Mouse (Mus musculus): ENCODE data around the gene Fam20b. TPM values are rescaled to one million over a fixed set of nuclear protein-coding genes. Genes with fewer than 3 reads are reported as not detected.
A peak's percentile ranks its signal among the peaks of the same experiment; 100 is the strongest.
"Not testable (repeated sequence)": the region's sequence is repeated elsewhere in the genome, so short reads cannot be mapped to it uniquely, and the experiment has no call there.

The Fam20b gene
- polyA plus RNA-seq, 1 experiment from 2014 or later: 17.5 TPM

DNA sequence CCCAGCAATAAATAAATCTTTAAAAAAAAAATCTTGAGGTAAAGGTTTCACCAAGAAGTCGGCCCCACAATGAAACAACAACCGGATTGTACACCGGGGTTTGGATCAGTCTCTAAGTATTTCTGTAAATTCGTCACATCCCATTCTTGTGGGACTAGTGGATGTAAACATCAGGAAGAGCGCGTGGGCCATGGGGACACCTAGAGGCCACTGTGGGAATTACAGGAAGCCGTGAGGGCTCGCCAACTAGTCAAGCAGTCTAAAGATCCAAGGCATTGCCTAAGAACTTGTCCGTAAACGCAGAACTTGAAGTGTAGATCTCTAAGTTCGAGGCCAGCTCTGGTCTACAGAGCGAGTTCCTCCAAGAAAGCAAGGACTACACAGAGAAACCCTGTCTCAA lies 42.7 kb downstream of the Fam20b start:
- Histone ChIP-seq H3K27ac (no peak overlapping the region), H3K27me3 (ENCODE audit: poor library complexity, severe bottlenecking) (peaks cover 26% of the 10 kb centered on the region), H3K9me3 (no peaks in the 10 kb centered on the region), H3K36me3 (replicated peaks) (peaks cover 17% of the 10 kb centered on the region), H3K4me3 (no peak overlapping the region), H3K4me1 (peaks cover 22% of the 10 kb centered on the region)
- DNase-seq (ENCODE audit: extremely low spot score, low spot score): peak; percentile 55
- 39% methylated on average over 12 of the region's 12 CpGs for WGBS

DNA sequence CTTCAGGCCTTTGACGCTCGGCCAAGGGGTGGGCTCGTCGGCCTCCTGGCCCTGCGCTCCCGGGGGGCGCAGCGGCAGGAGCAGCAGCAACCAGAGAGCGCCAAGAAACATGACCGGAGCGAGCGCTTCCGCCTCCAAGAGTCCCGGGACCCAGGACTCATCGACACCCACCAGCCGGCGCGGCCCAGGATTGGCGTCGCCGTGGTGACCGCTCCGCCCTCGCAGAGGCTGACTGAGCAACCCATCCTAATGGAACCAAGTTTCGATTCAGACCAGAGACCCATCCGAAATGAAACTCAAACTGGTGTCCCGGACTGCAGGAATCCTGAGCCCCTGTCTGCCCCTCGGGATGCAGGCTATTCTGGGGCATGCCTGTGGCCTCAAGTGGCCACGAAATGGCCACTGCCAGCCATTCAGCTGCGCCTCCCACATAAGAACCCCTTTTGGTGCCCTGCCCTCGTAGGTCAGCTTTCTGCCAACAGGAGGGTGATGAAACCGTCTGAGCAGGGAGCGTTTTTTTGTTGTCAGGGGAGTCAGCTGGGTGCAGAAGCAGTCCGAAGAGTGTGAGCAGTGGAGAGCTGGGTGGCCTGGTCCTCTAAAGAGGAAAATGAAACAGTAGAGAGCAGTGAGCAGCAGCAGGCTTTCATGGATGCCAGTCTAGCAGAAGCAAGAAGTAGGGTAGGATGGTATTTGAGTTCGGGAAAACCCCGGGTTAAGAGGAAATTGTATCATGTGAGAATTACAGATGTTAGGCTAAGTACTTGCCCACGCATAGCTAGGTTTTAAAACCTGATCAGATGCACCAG lies 44.5 kb downstream of the Fam20b start, which contains the start of gene Tor3a:
Gene Tor3a, minus strand, starts transcription at position 162 of the 806 bp plus-strand sequence.
- Histone ChIP-seq H3K4me3 (peak within 1 kb of the TSS; percentile 63), H3K27ac (peak within 1 kb of the TSS; percentile 79), H3K27me3 (ENCODE audit: poor library complexity, severe bottlenecking) (peaks cover 26% of the 10 kb centered on the region), H3K9me3 (no peaks in the 10 kb centered on the region), H3K4me1 (peaks cover 24% of the 10 kb centered on the region), H3K36me3 (replicated peaks) (no peaks in the 10 kb centered on the region)
- DNase-seq (ENCODE audit: extremely low spot score, low spot score): peak; percentile 66
- WGBS: 7% methylated on average over 37 of the region's 37 CpGs

DNA sequence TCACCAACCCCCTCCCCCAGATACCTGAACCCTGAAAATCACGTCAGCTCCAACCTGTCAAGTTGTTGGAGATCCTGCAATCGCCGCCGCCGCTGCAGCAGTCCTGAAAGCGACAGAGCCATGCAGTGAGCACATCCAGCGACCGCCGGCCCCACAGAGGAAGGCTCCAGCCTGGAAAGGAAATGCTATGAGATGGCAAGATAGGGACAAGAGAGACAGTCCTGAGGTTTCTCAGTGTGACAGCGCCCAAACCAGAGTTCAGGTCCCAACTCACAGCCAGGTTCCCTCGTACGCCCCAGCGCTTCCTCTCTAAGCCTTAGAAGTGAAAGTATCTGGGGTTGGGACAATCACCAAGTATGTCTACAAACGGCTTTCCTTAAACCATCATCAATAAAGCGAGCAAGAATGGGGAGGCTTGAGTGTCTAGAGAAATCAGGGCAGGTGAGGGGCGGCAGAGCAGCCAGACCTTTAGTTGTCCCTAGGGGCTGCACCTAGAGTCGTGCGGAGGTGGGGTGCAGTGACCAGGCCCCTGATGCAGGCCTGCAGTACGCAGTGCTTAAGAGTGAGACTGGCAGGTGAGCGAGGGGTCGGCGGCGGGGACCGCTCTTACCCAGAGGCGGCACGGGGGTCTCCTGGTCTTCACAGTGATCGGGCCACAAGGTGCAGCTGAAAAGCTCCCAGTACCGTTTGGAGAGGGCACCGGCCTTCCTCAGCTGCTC lies 45.3 kb downstream of the Fam20b start:
- H3K27ac ChIP-seq: peak overlapping the region; percentile 79
- H3K4me3 ChIP-seq: peak overlapping the region; percentile 63
- H3K27me3 ChIP-seq (ENCODE audit: poor library complexity, severe bottlenecking): peaks cover 26% of the 10 kb centered on the region
- peak; percentile 38 for DNase-seq (ENCODE audit: extremely low spot score, low spot score)
- H3K9me3 ChIP-seq: no peaks in the 10 kb centered on the region
- H3K4me1 ChIP-seq: peaks cover 31% of the 10 kb centered on the region
- WGBS: 1% methylated on average over 29 of the region's 29 CpGs
- no peaks in the 10 kb centered on the region for H3K36me3 ChIP-seq (replicated peaks)

DNA sequence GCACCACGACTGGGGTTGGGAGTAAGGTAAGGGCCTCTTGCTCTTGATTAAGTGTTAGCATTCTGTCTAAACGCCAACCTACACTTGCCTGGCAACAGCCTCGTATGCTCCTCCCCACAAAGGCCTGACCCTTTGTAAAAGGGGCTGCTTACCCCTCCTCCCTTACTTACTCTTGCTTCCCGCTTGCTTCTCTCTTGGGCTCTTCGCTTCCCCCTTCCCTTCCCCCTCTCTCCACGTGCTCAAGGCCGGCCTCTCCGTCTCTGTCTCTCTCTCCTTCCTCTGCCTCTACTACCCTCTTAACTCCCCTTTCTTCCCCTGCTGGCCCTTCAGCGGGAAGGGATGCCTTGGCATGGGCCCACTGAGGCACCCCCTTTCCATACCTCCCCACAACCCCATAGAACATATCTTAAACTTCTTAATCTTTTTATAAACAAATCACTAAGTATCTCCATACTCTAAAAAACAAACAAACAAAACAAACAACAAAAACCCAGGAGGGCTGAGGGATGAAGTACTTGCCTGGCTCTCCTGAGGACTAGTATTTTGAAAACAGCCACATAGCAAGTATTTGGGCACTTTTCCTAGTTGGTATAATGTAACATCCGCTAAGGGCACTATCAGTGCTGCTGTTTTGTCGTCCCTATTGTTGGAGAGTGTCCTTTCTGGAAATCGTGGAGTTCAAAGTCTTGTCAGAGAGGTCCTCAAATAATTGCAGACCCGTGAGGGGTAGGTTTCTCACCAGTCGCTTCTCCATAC lies 46.0 kb downstream of the Fam20b start:
- Histone ChIP-seq H3K9me3 (no peaks in the 10 kb centered on the region), H3K27me3 (ENCODE audit: poor library complexity, severe bottlenecking) (peaks cover 26% of the 10 kb centered on the region), H3K4me1 (peaks cover 35% of the 10 kb centered on the region), H3K4me3 (peak overlapping the region; percentile 63), H3K27ac (peak overlapping the region; percentile 79), H3K36me3 (replicated peaks) (no peaks in the 10 kb centered on the region; the same call in 1 of the 2 replicates)
- no peak for DNase-seq (ENCODE audit: extremely low spot score, low spot score)
- 6% methylated on average over 14 of the region's 14 CpGs for WGBS

DNA sequence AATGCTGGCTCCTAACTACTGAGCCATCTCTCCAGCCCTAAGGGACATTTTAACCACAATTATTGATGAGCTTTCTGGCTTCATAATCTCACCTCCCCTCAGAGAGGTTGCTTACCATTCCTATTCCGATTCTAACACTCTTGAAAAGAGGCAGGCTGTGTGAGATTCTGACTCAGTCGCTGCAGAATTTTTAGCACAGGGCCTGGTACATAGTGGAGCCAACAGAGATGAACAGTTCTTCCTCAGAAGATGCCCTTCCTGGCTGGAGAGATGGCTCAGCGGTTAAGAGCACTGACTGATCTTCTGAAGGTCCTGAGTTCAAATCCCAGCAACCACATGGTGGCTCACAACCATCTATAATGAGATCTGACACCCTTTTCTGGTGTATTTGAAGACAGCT lies 47.0 kb downstream of the Fam20b start:
- peaks cover 35% of the 10 kb centered on the region for H3K4me1 ChIP-seq
- H3K27ac ChIP-seq: no peak overlapping the region
- no peak for DNase-seq (ENCODE audit: extremely low spot score, low spot score)
- H3K9me3 ChIP-seq: no peaks in the 10 kb centered on the region
- H3K36me3 ChIP-seq (replicated peaks): no peaks in the 10 kb centered on the region; the same call in 1 of the 2 replicates
- peaks cover 26% of the 10 kb centered on the region for H3K27me3 ChIP-seq (ENCODE audit: poor library complexity, severe bottlenecking)
- WGBS: 91% methylated on average over 3 of the region's 3 CpGs
- no peak overlapping the region for H3K4me3 ChIP-seq

DNA sequence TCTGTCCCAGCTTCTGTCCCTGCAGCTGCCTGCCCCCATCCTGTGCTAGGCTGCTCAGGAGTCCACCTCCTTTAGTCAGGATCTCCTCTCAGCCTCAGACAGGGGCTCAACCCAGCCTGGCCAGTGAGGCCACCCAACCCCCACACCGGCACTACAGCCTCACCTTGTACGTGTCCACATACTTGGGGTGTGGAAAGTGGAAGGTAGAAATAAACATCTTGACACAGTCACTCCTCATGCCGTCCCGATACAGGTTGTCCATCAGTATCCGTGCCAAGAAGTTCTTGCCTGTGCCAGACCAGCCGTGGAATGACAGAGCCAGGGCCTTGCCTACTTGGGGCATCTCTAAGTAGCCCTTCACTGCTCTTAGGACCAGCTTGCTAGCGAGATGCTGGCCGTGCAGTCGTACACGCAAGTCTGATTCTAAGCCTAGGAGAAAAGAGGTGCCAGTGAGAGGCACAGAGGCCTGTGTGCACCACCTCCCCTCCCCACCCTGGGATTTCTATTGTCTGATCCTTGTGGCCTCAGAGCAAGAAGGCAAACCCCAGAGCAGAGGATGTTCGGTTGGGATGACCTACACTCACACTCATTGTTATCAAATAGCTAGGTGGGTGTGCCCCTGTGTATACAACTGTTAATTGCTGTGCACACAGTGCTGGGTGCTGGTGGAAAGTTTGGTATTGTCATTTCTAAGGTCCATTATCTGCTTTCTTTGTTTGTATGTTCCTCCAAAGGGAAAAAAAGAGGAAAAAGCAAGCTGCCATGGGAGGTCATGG lies 49.5 kb downstream of the Fam20b start:
- H3K4me1 ChIP-seq: peaks cover 39% of the 10 kb centered on the region
- no peak overlapping the region for H3K4me3 ChIP-seq
- H3K36me3 ChIP-seq (replicated peaks): no peaks in the 10 kb centered on the region; the same call in 1 of the 2 replicates
- no peak for DNase-seq (ENCODE audit: extremely low spot score, low spot score)
- 43% methylated on average over 11 of the region's 11 CpGs for WGBS
- peaks cover 18% of the 10 kb centered on the region for H3K27me3 ChIP-seq (ENCODE audit: poor library complexity, severe bottlenecking)
- no peak overlapping the region for H3K27ac ChIP-seq
- H3K9me3 ChIP-seq: no peaks in the 10 kb centered on the region

DNA sequence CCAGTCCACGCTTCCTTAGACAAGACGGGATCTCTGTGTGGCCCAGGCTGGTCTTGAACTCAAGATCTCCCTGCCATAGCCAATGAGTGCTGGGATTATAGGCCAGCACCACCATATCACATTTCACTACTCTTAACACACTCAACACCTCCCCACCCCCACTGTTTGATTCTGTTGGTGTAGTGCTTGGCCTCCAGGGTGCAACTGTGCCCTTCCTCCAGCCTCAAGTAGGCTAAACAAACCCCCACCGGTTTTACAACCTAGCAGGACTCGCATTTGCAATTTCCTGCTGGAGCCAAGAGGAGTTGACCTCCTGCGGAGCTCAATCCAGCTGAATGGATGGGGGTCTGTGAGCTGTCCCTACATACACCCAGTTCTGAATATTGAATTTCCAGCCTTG lies 50.3 kb downstream of the Fam20b start:
- Histone ChIP-seq H3K27ac (no peak overlapping the region), H3K4me1 (peaks cover 31% of the 10 kb centered on the region)
- 32% methylated on average over 5 of the region's 5 CpGs for WGBS

DNA sequence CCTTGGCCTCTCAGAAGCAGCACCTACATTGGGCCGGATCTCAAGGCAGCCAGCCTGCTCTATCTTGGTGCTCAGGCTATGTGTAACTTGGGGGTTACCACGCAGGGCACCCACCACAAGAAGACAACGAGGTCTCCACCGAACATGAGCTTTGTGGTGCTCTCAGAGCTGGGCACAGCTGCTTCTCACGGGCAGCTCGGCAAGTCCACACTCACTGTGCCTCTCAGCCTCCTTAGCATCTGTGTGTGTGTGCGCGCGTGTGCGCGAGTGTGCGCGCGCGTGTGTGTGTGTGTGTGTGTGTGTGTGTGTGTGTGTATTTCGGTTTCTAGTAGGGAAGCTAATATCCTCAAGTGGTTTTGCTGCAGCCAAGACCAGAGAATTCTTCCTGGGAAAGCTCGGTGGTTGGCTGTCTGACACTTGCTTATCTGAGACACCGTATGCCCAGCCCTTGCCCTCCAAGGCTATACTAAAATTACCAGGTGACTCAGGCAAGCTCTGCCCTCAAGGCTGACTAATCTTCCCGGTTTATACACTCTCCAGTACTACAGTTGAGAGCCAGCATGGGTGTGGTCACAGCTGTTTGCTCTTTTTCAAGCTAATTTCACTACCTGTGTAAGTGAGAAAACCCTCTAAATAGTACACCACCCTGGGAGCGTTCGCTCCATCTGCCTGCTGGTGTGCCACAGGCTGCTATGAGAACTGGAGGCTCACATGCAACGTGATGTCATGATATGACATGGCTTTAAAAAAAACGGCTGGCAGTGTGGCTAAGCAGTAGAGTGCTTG lies 51.6 kb downstream of the Fam20b start:
- Histone ChIP-seq H3K36me3 (replicated peaks) (no peaks in the 10 kb centered on the region; the same call in 1 of the 2 replicates), H3K9me3 (no peaks in the 10 kb centered on the region), H3K27me3 (ENCODE audit: poor library complexity, severe bottlenecking) (peaks cover 3% of the 10 kb centered on the region; the same call in 1 of the 2 replicates), H3K4me1 (peaks cover 21% of the 10 kb centered on the region), H3K4me3 (no peak overlapping the region), H3K27ac (no peak overlapping the region)
- DNase-seq (ENCODE audit: extremely low spot score, low spot score): no peak
- 88% methylated on average over 23 of the region's 23 CpGs for WGBS

More for the DNA sequence above, 50.3 kb downstream of the Fam20b start:
- no peak for DNase-seq (ENCODE audit: extremely low spot score, low spot score)
- no peaks in the 10 kb centered on the region; the same call in 1 of the 2 replicates for H3K36me3 ChIP-seq (replicated peaks)
- peaks cover 14% of the 10 kb centered on the region for H3K27me3 ChIP-seq (ENCODE audit: poor library complexity, severe bottlenecking)
- no peak overlapping the region for H3K4me3 ChIP-seq
- no peaks in the 10 kb centered on the region for H3K9me3 ChIP-seq

DNA sequence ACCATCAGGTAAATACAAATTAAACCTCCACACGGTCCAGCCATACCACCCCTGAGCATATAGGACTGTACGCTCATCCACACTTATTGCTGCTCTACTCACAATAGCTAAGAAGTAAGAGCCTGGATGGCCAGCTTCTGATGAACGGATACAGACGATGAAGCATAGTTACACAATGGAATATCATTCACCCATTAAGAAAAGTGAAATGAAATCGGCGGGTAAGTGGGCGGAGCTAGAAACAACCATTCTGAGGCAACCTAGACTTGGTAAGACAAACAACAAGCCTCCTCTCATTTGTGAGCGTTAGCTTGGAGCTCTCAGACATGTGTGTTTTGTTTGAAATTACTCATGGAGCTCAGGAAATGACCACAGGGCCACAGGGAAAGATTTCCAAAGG lies 53.1 kb downstream of the Fam20b start:
- Histone ChIP-seq H3K27ac (no peak overlapping the region), H3K4me1 (peaks cover 21% of the 10 kb centered on the region), H3K9me3 (no peaks in the 10 kb centered on the region), H3K27me3 (ENCODE audit: poor library complexity, severe bottlenecking) (no peaks in the 10 kb centered on the region; the same call in 1 of the 2 replicates), H3K36me3 (replicated peaks) (peaks cover 6% of the 10 kb centered on the region; the same call in 1 of the 2 replicates), H3K4me3 (no peak overlapping the region)
- DNase-seq (ENCODE audit: extremely low spot score, low spot score): no peak
- WGBS: 92% methylated on average over 8 of the region's 8 CpGs

DNA sequence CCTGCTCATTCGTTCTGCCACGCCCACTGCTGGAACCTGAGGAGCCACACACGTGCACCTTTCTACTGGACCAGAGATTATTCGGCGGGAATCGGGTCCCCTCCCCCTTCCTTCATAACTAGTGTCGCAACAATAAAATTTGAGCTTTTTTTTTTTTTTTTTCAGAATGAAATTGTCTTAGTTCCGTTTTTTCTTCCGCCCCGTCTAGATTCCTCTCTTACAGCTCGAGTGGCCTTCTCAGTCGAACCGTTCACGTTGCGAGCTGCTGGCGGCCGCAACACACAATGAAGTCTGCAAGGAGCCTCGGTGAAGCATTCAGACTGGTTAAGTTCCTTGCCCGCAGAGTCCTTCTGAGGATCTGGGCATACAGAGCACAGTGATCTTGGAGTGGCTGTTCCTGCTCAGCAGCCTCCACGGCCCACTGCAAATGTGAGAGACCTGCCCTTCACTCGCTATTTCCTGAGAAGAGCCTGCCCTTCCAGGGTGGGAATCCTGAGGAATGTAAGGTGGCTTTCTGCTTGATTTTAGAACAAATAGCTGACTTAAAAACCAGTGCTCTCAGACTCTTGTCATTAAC lies 58.1 kb downstream of the Fam20b start:
- WGBS: 77% methylated on average over 21 of the region's 21 CpGs
- peaks cover 16% of the 10 kb centered on the region for H3K36me3 ChIP-seq (replicated peaks)
- not testable (repeated sequence) for H3K27ac ChIP-seq; DNase-seq (ENCODE audit: extremely low spot score, low spot score); H3K27me3 ChIP-seq (ENCODE audit: poor library complexity, severe bottlenecking); H3K9me3 ChIP-seq; H3K4me1 ChIP-seq; H3K4me3 ChIP-seq

Measured in forebrain, embryonic 10.5 days (tissue).